In genomic region chr15:78983436-78984285, GRCm38 (mm10) we compare ENCODE assay signal across 8 mouse cellular contexts. TPM values are rescaled to one million over a fixed set of nuclear protein-coding genes. Genes with fewer than 3 reads are reported as not detected.
DNase-seq lines count a peak whose midpoint lies in the region; ATAC-seq and TF ChIP-seq lines count a peak whose summit lies in the region.

No protein-coding gene starts in this region.

- 2% methylated on average over 21 of the region's 21 CpGs for WGBS in liver, embryonic 15.5 days (ENCODE audit: insufficient replicate concordance)

- H3K27ac ChIP-seq in cortical plate, adult 2 months (ENCODE audit: insufficient read depth, low read length): peak overlapping the region; percentile 92; the same call in 1 of the 2 replicates
- peak overlapping the region; percentile 97 for H3K27ac ChIP-seq in liver, embryonic 15.5 days (replicated peaks)

- H3K9ac ChIP-seq in liver, embryonic 15.5 days: peak overlapping the region; percentile 95

- H3K4me2 ChIP-seq in liver, embryonic 15.5 days: peak overlapping the region; percentile 94

- no peak for TF ChIP-seq CTCF in cortical plate, adult 2 months (IDR thresholded peaks at IDR 0.05; ENCODE audit: extremely low read depth, insufficient read depth, low read length)

- peak overlapping the region; percentile 55 for H3K4me3 ChIP-seq in cortical plate, adult 2 months (ENCODE audit: insufficient read depth, low read length)
- H3K4me3 ChIP-seq in liver, embryonic 15.5 days (replicated peaks): peak overlapping the region; percentile 99

- DNase-seq in right cerebral cortex, postnatal 25 days: peak; percentile 21
- no peak for DNase-seq in right cerebral cortex, postnatal 14 days
- peak; percentile 71 for DNase-seq in gastrocnemius, postnatal 25 days
- peak; percentile 65 to 66 for DNase-seq in natural killer cell, adult 2 months (ENCODE audit: low spot score in 2 of 2)
- DNase-seq in thymus, postnatal 4 days: peak; percentile 69

- H3K27me3 ChIP-seq in liver, embryonic 15.5 days: no peaks in the 10 kb centered on the region

- peaks cover 21% of the 10 kb centered on the region for H3K36me3 ChIP-seq in liver, embryonic 15.5 days (replicated peaks)

- H3K4me1 ChIP-seq in cortical plate, adult 2 months (ENCODE audit: control insufficient read depth, insufficient read depth, low read length): peaks cover 8% of the 10 kb centered on the region
- peaks cover 58% of the 10 kb centered on the region for H3K4me1 ChIP-seq in liver, embryonic 15.5 days (replicated peaks)

- H3K9me3 ChIP-seq in liver, embryonic 15.5 days (replicated peaks): no peaks in the 10 kb centered on the region

- peak; percentile 83 for ATAC-seq in inflammation-experienced regulatory T-cells, adult 6 months
- ATAC-seq in liver, embryonic 15.5 days (ENCODE audit: insufficient read depth): peak; percentile 62

- TF ChIP-seq POLR2A in cortical plate, adult 2 months (IDR thresholded peaks at IDR 0.05; ENCODE audit: extremely low read depth, insufficient read depth, low read length): no peak

RNA-seq across cellular contexts. Expression of gene Triobp, which starts 36.1 kb away (rescaled TPM):
- 10.3 and 11.0 TPM in 2 replicates for polyA plus RNA-seq in cortical plate, adult 2 months (2012; rRNA removed)
- 10 to 100 TPM; 35.3 to 42.2 TPM for total RNA-seq in gastrocnemius, postnatal 25 days (2021)
- 10 to 100 TPM; 14.8 to 27.1 (median 20.3) TPM for polyA plus RNA-seq in inflammation-experienced regulatory T-cells, adult 6 months (2017; shearing (Covaris generic))
- polyA plus RNA-seq in liver, embryonic 15.5 days (2015; fragmentation: Nextera tagmentation; extraction: Ambion mirVana): 20.2 and 21.2 TPM in 2 replicates

RNA-seq across cellular contexts. Expression of gene H1f0, which starts 44.6 kb away (rescaled TPM):
- polyA plus RNA-seq in cortical plate, adult 2 months (2012; rRNA removed): 109 and 124 TPM in 2 replicates
- total RNA-seq in gastrocnemius, postnatal 25 days (2021): 10 to 100 TPM; 73.2 to 75.3 TPM
- 10 to 100 TPM; 31.0 to 52.3 (median 36.9) TPM for polyA plus RNA-seq in inflammation-experienced regulatory T-cells, adult 6 months (2017; shearing (Covaris generic))
- 118 and 121 TPM in 2 replicates for polyA plus RNA-seq in liver, embryonic 15.5 days (2015; fragmentation: Nextera tagmentation; extraction: Ambion mirVana)

RNA-seq across cellular contexts. Expression of gene Nol12, which starts 48.9 kb away (rescaled TPM):
- 38.9 and 39.5 TPM in 2 replicates for polyA plus RNA-seq in cortical plate, adult 2 months (2012; rRNA removed)
- total RNA-seq in gastrocnemius, postnatal 25 days (2021): 10 to 100 TPM; 22.2 to 23.1 TPM
- 10 to 100 TPM; 38.8 to 53.8 (median 51.1) TPM for polyA plus RNA-seq in inflammation-experienced regulatory T-cells, adult 6 months (2017; shearing (Covaris generic))
- 24.5 and 26.2 TPM in 2 replicates for polyA plus RNA-seq in liver, embryonic 15.5 days (2015; fragmentation: Nextera tagmentation; extraction: Ambion mirVana)

RNA-seq across cellular contexts. Expression of gene Lgals1, which starts 57.1 kb away (rescaled TPM):
- 42.9 and 44.4 TPM in 2 replicates for polyA plus RNA-seq in cortical plate, adult 2 months (2012; rRNA removed)
- 100 to 1,000 TPM; 224 to 270 TPM for total RNA-seq in gastrocnemius, postnatal 25 days (2021)
- polyA plus RNA-seq in inflammation-experienced regulatory T-cells, adult 6 months (2017; shearing (Covaris generic)): 1,000 to 10,000 TPM in 1 of 3 experiments, 100 to 1,000 TPM in 2; 309 to 2,729 (median 443) TPM
- polyA plus RNA-seq in liver, embryonic 15.5 days (2015; fragmentation: Nextera tagmentation; extraction: Ambion mirVana): 315 and 397 TPM in 2 replicates

RNA-seq across cellular contexts. Expression of gene Galr3, which starts 58.0 kb away (rescaled TPM):
- polyA plus RNA-seq in cortical plate, adult 2 months (2012; rRNA removed): 0.26 and 0.38 TPM in 2 replicates
- not detected for total RNA-seq in gastrocnemius, postnatal 25 days (2021)
- not detected for polyA plus RNA-seq in inflammation-experienced regulatory T-cells, adult 6 months (2017; shearing (Covaris generic))
- 0.17 TPM in 1 of 2 replicates, not detected in the other for polyA plus RNA-seq in liver, embryonic 15.5 days (2015; fragmentation: Nextera tagmentation; extraction: Ambion mirVana)
